8 mouse cellular contexts compared by ENCODE assay signal in the genomic region with DNA sequence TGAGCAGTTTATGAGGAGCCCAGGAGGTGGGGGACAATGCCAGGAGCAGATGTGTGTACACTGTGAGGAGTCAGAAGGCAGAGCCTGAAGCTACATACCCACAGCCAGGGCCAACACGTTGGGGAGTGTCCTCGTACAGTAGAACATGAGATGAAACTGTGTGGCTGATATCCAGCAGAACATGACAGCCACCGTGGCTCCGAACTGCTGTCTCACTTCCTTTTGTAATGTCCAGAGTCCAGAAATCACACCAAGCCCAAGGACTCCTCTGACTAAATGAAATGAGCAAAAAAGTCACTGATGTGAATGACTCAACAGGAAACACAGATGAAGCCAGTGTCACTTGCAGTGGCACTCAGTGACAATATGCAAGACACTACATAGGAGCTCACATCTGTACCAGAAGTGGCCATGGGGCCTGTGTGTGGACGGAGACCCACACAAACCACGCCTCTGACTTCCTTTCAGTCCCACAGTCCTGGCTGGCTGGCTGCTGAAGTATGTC.
"Had no signal": no experiment of that assay in that cellular context is flagged by ENCODE, and none has a peak within 500 bp of the region (broad histone marks: within the 10 kb centered on the region; RNA-seq: fewer than 3 reads in every experiment).

No protein-coding gene starts in this region.

- H3K4me3 ChIP-seq: layer of hippocampus, adult 2 months; limb, embryonic 12.5 days; lung, embryonic 15.5 days; midbrain, embryonic 12.5 days had no signal

- H3K9me3 ChIP-seq: limb, embryonic 12.5 days; lung, embryonic 15.5 days; midbrain, embryonic 12.5 days had no signal

- H3K27ac ChIP-seq: layer of hippocampus, adult 2 months; limb, embryonic 12.5 days; lung, embryonic 15.5 days; midbrain, embryonic 12.5 days had no signal

- DNase-seq: kidney, postnatal 10 days; lung, postnatal 14 days; right cerebral cortex, postnatal 25 days; thymus, postnatal 36 days had no signal

- H3K9ac ChIP-seq: limb, embryonic 12.5 days; lung, embryonic 15.5 days; midbrain, embryonic 12.5 days had no signal

- H3K27me3 ChIP-seq: limb, embryonic 12.5 days; lung, embryonic 15.5 days; midbrain, embryonic 12.5 days had no signal

- H3K4me2 ChIP-seq: limb, embryonic 12.5 days; lung, embryonic 15.5 days; midbrain, embryonic 12.5 days had no signal
